Mouse (Mus musculus): ENCODE data around the gene Slc4a1. TPM values are rescaled to one million over a fixed set of nuclear protein-coding genes. Genes with fewer than 3 reads are reported as not detected.
A peak's percentile ranks its signal among the peaks of the same experiment; 100 is the strongest.

Gene Slc4a1
- polyA plus RNA-seq, 2 experiments, result 570 to 606 TPM

- whole genome bisulfite sequencing (ENCODE audit: insufficient replicate concordance), result 53% methylated on average over 4 of the region's 4 CpGs
- Histone ChIP-seq H3K4me2 (ENCODE audit: low read depth) (peak overlapping the region; percentile 11; the same call in 1 of the 2 replicates), H3K4me1 (replicated peaks; ENCODE audit: control insufficient read depth in 2 of 2, insufficient read depth in 2 of 2, low read length in 1 of 2) (peaks cover 41 to 51% of the 10 kb centered on the region in 2 experiments), H3K9me3 (ENCODE audit: control insufficient read depth, low read length) (peaks cover 3% of the 10 kb centered on the region), H3K4me3 (ENCODE audit: insufficient read depth in 1 of 2, low read depth in 2 of 2, low read length in 2 of 2) (no peak overlapping the region), H3K27ac (peak overlapping the region; percentile 18), H3K9ac (replicated peaks) (no peak overlapping the region; the same call in none of the 2 replicates), H3K27me3 (ENCODE audit: control insufficient read depth, insufficient read depth, low read length) (peaks cover 6% of the 10 kb centered on the region; the same call in 1 of the 2 replicates), H3K36me3 (replicated peaks; ENCODE audit: control insufficient read depth, insufficient read depth, low read depth) (no peaks in the 10 kb centered on the region)
- TF ChIP-seq EP300 (IDR thresholded peaks at IDR 0.05; ENCODE audit: low read depth), result no peak
- ATAC-seq (ENCODE audit: insufficient read depth), result no peak
- no peak for DNase-seq (ENCODE audit: low read depth in 3 of 3, low spot score in 3 of 3)
These were observed 15.5 kb upstream of the Slc4a1 start for GRCm38 (mm10) chr11:102381341-102382100.

DNA sequence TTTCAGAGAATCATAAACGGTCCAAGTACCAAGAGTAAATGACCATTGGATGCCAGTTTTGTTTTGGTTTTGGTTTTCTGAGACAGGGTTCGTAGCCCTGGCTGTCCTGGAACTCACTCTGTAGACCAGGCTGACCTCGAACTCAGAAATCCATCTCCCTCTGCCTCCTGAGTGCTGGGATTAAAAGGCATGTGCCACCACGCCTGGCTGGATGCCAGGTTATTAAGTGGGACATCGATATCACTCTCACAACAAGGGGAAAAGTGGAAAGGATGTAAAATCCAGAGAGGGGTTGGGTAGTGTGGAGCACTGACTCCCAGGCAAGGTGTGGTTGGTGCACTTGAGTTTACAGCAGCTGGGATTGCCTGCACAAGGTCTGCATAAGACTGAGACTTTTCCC is 14.1 kb upstream of the Slc4a1 start:
- WGBS (ENCODE audit: insufficient replicate concordance), result 65% methylated on average over 5 of the region's 5 CpGs

DNA sequence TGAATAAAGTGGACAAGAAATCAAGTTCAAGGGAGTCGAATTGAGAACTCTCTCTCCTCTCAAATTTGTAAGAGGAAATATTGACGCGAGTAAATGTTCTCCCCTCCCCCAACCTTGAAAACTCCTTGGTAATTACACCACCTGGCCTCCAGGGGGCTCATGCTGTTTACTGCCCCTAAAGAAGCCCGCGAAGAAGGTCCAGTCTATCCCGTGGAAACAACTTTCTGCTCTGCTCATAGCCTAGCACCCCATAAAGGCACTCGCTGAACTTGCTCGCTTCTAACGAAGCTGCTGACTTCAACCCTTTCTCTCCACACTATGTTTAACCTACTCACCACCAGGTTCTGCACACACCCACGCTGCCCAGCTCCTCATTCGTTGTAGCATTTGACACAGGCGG is 11.2 kb upstream of the Slc4a1 start:
- peak overlapping the region; percentile 96 for H3K4me2 ChIP-seq (ENCODE audit: low read depth)

More for the DNA sequence above, 14.1 kb upstream of the Slc4a1 start:
- Histone ChIP-seq H3K27me3 (ENCODE audit: control insufficient read depth, insufficient read depth, low read length) (no peaks in the 10 kb centered on the region), H3K4me3 (ENCODE audit: insufficient read depth in 1 of 2, low read depth in 2 of 2, low read length in 2 of 2) (no peak overlapping the region), H3K9ac (replicated peaks) (no peak overlapping the region), H3K9me3 (ENCODE audit: control insufficient read depth, low read length) (peaks cover 3% of the 10 kb centered on the region), H3K27ac (no peak overlapping the region), H3K4me1 (replicated peaks; ENCODE audit: control insufficient read depth in 2 of 2, insufficient read depth in 2 of 2, low read length in 1 of 2) (peaks cover 46 to 57% of the 10 kb centered on the region in 2 experiments), H3K36me3 (replicated peaks; ENCODE audit: control insufficient read depth, insufficient read depth, low read depth) (no peaks in the 10 kb centered on the region), H3K4me2 (ENCODE audit: low read depth) (no peak overlapping the region)
- no peak for ATAC-seq (ENCODE audit: insufficient read depth)
- no peak for DNase-seq (ENCODE audit: low read depth in 3 of 3, low spot score in 3 of 3)
- TF ChIP-seq CTCF (IDR thresholded peaks at IDR 0.05; ENCODE audit: low read depth), result no peak
- TF ChIP-seq EP300 (IDR thresholded peaks at IDR 0.05; ENCODE audit: low read depth), result no peak

DNA sequence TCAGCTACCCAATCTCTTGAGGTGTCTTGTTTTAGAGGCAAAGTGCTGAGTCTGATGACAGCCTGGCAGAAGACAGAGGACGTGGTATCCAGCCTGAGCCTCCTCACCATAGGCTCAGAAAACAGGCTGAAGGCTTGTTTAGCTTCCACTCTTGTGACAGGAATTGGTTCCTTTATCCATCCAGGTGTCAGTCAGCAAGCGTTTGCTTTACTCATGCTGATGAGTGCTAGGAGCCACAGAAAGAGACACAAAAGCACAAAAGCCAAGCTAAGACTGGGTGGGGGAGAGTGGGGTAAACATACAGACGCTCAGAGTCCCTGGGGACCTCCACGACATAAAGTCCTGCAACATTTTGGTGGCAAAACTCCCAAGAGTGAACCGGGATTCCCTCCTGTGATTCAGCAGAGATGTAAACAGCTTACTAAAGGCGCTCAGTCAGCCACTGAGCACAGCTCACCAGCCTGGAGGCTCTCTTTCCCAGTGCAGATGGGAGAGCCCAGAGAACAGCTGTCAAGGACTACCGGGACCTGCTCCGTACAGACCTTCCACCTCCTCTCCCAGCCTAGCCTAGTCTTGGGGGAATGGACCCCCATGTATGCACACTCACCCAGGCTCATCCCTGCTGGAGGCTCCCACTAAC is 10.3 kb upstream of the Slc4a1 start:
- Histone ChIP-seq H3K4me2 (ENCODE audit: low read depth) (peak overlapping the region; percentile 96), H3K4me3 (ENCODE audit: insufficient read depth in 1 of 2, low read depth in 2 of 2, low read length in 2 of 2) (peak overlapping the region; percentile 52 to 60), H3K27me3 (ENCODE audit: control insufficient read depth, insufficient read depth, low read length) (no peaks in the 10 kb centered on the region; the same call in 1 of the 2 replicates), H3K27ac (peak overlapping the region; percentile 100), H3K4me1 (replicated peaks; ENCODE audit: control insufficient read depth in 2 of 2, insufficient read depth in 2 of 2, low read length in 1 of 2) (peaks cover 47 to 61% of the 10 kb centered on the region in 2 experiments), H3K36me3 (replicated peaks; ENCODE audit: control insufficient read depth, insufficient read depth, low read depth) (no peaks in the 10 kb centered on the region), H3K9me3 (ENCODE audit: control insufficient read depth, low read length) (peaks cover 3% of the 10 kb centered on the region), H3K9ac (replicated peaks) (peak overlapping the region; percentile 99)
- no peak for DNase-seq (ENCODE audit: low read depth in 3 of 3, low spot score in 3 of 3)
- WGBS (ENCODE audit: insufficient replicate concordance), result 23% methylated on average over 8 of the region's 8 CpGs
- peak; percentile 14; the same call in 1 of the 2 replicates for ATAC-seq (ENCODE audit: insufficient read depth)
- TF ChIP-seq EP300 (IDR thresholded peaks at IDR 0.05; ENCODE audit: low read depth), result no peak
- TF ChIP-seq CTCF (IDR thresholded peaks at IDR 0.05; ENCODE audit: low read depth), result no peak

More for the DNA sequence above, 11.2 kb upstream of the Slc4a1 start:
- H3K4me3 ChIP-seq (ENCODE audit: insufficient read depth in 1 of 2, low read depth in 2 of 2, low read length in 2 of 2), result peak overlapping the region; percentile 14 to 60; a peak in 2 of 4 replicates
- no peaks in the 10 kb centered on the region; the same call in 1 of the 2 replicates for H3K27me3 ChIP-seq (ENCODE audit: control insufficient read depth, insufficient read depth, low read length)
- TF ChIP-seq CTCF (IDR thresholded peaks at IDR 0.05; ENCODE audit: low read depth) (peak; percentile 80), EP300 (IDR thresholded peaks at IDR 0.05; ENCODE audit: low read depth) (no peak; the same call in 1 of the 2 replicates)
- 51% methylated on average over 12 of the region's 12 CpGs for WGBS (ENCODE audit: insufficient replicate concordance)
- H3K36me3 ChIP-seq (replicated peaks; ENCODE audit: control insufficient read depth, insufficient read depth, low read depth), result no peaks in the 10 kb centered on the region
- ATAC-seq (ENCODE audit: insufficient read depth), result no peak
- H3K4me1 ChIP-seq (replicated peaks; ENCODE audit: control insufficient read depth in 2 of 2, insufficient read depth in 2 of 2, low read length in 1 of 2), result peaks cover 50 to 65% of the 10 kb centered on the region in 2 experiments
- H3K9ac ChIP-seq (replicated peaks), result peak overlapping the region; percentile 99
- DNase-seq (ENCODE audit: low read depth in 3 of 3, low spot score in 3 of 3), result no peak
- H3K9me3 ChIP-seq (ENCODE audit: control insufficient read depth, low read length), result peaks cover 3% of the 10 kb centered on the region
- H3K27ac ChIP-seq, result peak overlapping the region; percentile 100
